Mouse (Mus musculus) kidney, embryonic 15.5 days (tissue): ENCODE results near the gene Tet3. TPM values are rescaled to one million over a fixed set of nuclear protein-coding genes. Genes with fewer than 3 reads are reported as not detected.

Experiments used
- ATAC-seq: fragments of 200-750 bp; cut with Nextera tagmentation; replicated peaks from 2 replicates; pipeline ENCODE4 v1.8.0; 2017; ENCODE audit warnings: moderate TSS enrichment; ENCODE audit not compliant: low FRiP score
- H3K27ac ChIP-seq: fragments of 300-500 bp; sonication (generic); 2 replicates; pipeline ENCODE4 v1.5.1; 2015; ENCODE audit warnings: mild to moderate bottlenecking, inconsistent platforms
- H3K27me3 ChIP-seq: fragments of 300-500 bp; sonication (generic); 2 replicates; pipeline ENCODE4 v1.6.1; 2015; ENCODE audit warnings: inconsistent platforms
- H3K36me3 ChIP-seq: fragments of 300-500 bp; sonication (generic); 2 replicates; pipeline ENCODE4 v1.6.1; 2015; ENCODE audit warnings: inconsistent platforms
- H3K4me1 ChIP-seq: fragments of 300-500 bp; sonication (generic); 2 replicates; pipeline ENCODE4 v1.6.1; 2015; ENCODE audit warnings: inconsistent platforms
- H3K4me2 ChIP-seq: fragments of 300-500 bp; sonication (generic); 2 replicates; pipeline ENCODE4 v1.6.1; 2015; ENCODE audit warnings: moderate library complexity, mild to moderate bottlenecking, inconsistent platforms
- H3K4me3 ChIP-seq: fragments of 300-500 bp; sonication (generic); replicated peaks from 2 replicates; pipeline ENCODE4 v1.5.1; 2015; ENCODE audit warnings: mild to moderate bottlenecking, inconsistent platforms
- H3K9ac ChIP-seq: fragments of 300-500 bp; sonication (generic); 2 replicates; pipeline ENCODE4 v1.6.1; 2015; ENCODE audit warnings: mild to moderate bottlenecking, inconsistent platforms
- H3K9me3 ChIP-seq: fragments of 300-500 bp; sonication (generic); replicated peaks from 2 replicates; pipeline ENCODE4 v1.6.1; 2016; ENCODE audit warnings: inconsistent platforms
- WGBS: fragments of 180-500 bp; shearing (Covaris S2); methylation state at CpG from one replicate; pipeline ENCODE4 v1.1.7; 2015; ENCODE audit warnings: mixed read lengths; 5-methylcytosine and 5-hydroxymethylcytosine counted together
- microRNA-seq: library from miRNA; unstranded; fragments of <30 nt; microRNA quantifications from one replicate; pipeline ENCODE4, GENCODE M21; 2016
- polyA plus RNA-seq: library from polyadenylated mRNA; unstranded; fragments of >200 nt; fragmentation: Nextera tagmentation; extraction: Ambion mirVana; gene quantifications from 2 replicates; pipeline ENCODE4 v1.2.1, GENCODE M21; 2015

Tet3 gene
- polyA plus RNA-seq, 1 experiment from 2014 or later, result 51.4 TPM

- under 1% methylated on average over 63 of the region's 65 CpGs for WGBS
- Histone ChIP-seq H3K4me2 (peak within 1 kb of the TSS; percentile 68), H3K27ac (peak within 1 kb of the TSS; percentile 98), H3K36me3 (peaks cover 23% of the 10 kb centered on the region), H3K9ac (peak within 1 kb of the TSS; percentile 81), H3K4me1 (peaks cover 12% of the 10 kb centered on the region), H3K4me3 (peak within 1 kb of the TSS; percentile 86), H3K9me3 (no peaks in the 10 kb centered on the region), H3K27me3 (no peaks in the 10 kb centered on the region)
- ATAC-seq, result peak; percentile 99
Measured at GRCm38 (mm10) chr6:83325525-83326393, 133.1 kb downstream of the Tet3 start, which contains the start of the genes Mthfd2 and Mob1a. Mthfd2 (minus strand) TSS chr6:83325908. Mob1a (plus strand) TSS chr6:83326016.

GRCm38 (mm10) chr6:83323652-83324419 lies 135.0 kb downstream of the Tet3 start:
- H3K9ac ChIP-seq, result no peak overlapping the region
- peaks cover 4% of the 10 kb centered on the region; the same call in 1 of the 2 replicates for H3K36me3 ChIP-seq
- ATAC-seq, result no peak
- no peaks in the 10 kb centered on the region for H3K9me3 ChIP-seq
- no peaks in the 10 kb centered on the region for H3K27me3 ChIP-seq
- no peak overlapping the region for H3K4me3 ChIP-seq
- no peak overlapping the region for H3K27ac ChIP-seq
- H3K4me2 ChIP-seq, result no peak overlapping the region
- H3K4me1 ChIP-seq, result peaks cover 12% of the 10 kb centered on the region
- WGBS, result 69% methylated on average over 8 of the region's 8 CpGs

- Histone ChIP-seq H3K9ac (no peak overlapping the region), H3K27ac (no peak overlapping the region), H3K4me1 (peaks cover 12% of the 10 kb centered on the region), H3K4me3 (no peak overlapping the region), H3K27me3 (no peaks in the 10 kb centered on the region), H3K36me3 (no peaks in the 10 kb centered on the region), H3K4me2 (no peak overlapping the region), H3K9me3 (no peaks in the 10 kb centered on the region)
- WGBS, result 75% methylated on average over 2 of the region's 2 CpGs
- no peak for ATAC-seq
Measured at GRCm38 (mm10) chr6:83322794-83323193, 136.1 kb downstream of the Tet3 start.

- Histone ChIP-seq H3K4me2 (no peak overlapping the region), H3K27me3 (no peaks in the 10 kb centered on the region), H3K4me3 (no peak overlapping the region), H3K27ac (no peak overlapping the region), H3K9ac (no peak overlapping the region), H3K36me3 (no peaks in the 10 kb centered on the region), H3K4me1 (peaks cover 9% of the 10 kb centered on the region), H3K9me3 (no peaks in the 10 kb centered on the region)
- ATAC-seq, result no peak
- 53% methylated on average over 1 of the region's 1 CpGs for WGBS
Measured at GRCm38 (mm10) chr6:83321927-83322326, 137.0 kb downstream of the Tet3 start.

- H3K27ac ChIP-seq, result peak overlapping the region; percentile 71
- ATAC-seq, result peak; percentile 98
- H3K4me1 ChIP-seq, result peaks cover 19% of the 10 kb centered on the region
- H3K9ac ChIP-seq, result peak overlapping the region; percentile 79
- WGBS, result under 1% methylated on average over 52 of the region's 52 CpGs
- peak overlapping the region; percentile 96 for H3K4me2 ChIP-seq
- H3K4me3 ChIP-seq, result peak overlapping the region; percentile 99
- no peaks in the 10 kb centered on the region for H3K27me3 ChIP-seq
- H3K36me3 ChIP-seq, result peaks cover 10% of the 10 kb centered on the region
- H3K9me3 ChIP-seq, result no peaks in the 10 kb centered on the region
Measured at GRCm38 (mm10) chr6:83317108-83317741, 141.7 kb downstream of the Tet3 start.

GRCm38 (mm10) chr6:83316022-83316421 lies 142.9 kb downstream of the Tet3 start:
- Histone ChIP-seq H3K4me3 (peak overlapping the region; percentile 99), H3K27me3 (no peaks in the 10 kb centered on the region), H3K4me1 (peaks cover 19% of the 10 kb centered on the region), H3K9ac (no peak overlapping the region), H3K4me2 (peak overlapping the region; percentile 96), H3K36me3 (peaks cover 21% of the 10 kb centered on the region), H3K27ac (peak overlapping the region; percentile 52), H3K9me3 (no peaks in the 10 kb centered on the region)
- 3% methylated on average over 10 of the region's 10 CpGs for WGBS
- peak; percentile 30; the same call in 1 of the 2 replicates for ATAC-seq

- ATAC-seq, result no peak
- H3K27ac ChIP-seq, result no peak overlapping the region
- no peaks in the 10 kb centered on the region for H3K9me3 ChIP-seq
- H3K4me1 ChIP-seq, result peaks cover 19% of the 10 kb centered on the region
- no peak overlapping the region for H3K9ac ChIP-seq
- H3K27me3 ChIP-seq, result no peaks in the 10 kb centered on the region
- no peak overlapping the region for H3K4me3 ChIP-seq
- H3K4me2 ChIP-seq, result peak overlapping the region; percentile 96; the same call in 1 of the 2 replicates
- H3K36me3 ChIP-seq, result peaks cover 28% of the 10 kb centered on the region
Measured at GRCm38 (mm10) chr6:83315293-83315692, 143.6 kb downstream of the Tet3 start.

- WGBS, result 88% methylated on average over 8 of the region's 8 CpGs
- Histone ChIP-seq H3K27me3 (no peaks in the 10 kb centered on the region), H3K4me1 (peaks cover 23% of the 10 kb centered on the region), H3K4me3 (no peak overlapping the region), H3K4me2 (no peak overlapping the region), H3K9me3 (no peaks in the 10 kb centered on the region), H3K27ac (no peak overlapping the region), H3K36me3 (peaks cover 54% of the 10 kb centered on the region), H3K9ac (no peak overlapping the region)
- no peak for ATAC-seq
Measured at GRCm38 (mm10) chr6:83312514-83312913, 146.4 kb downstream of the Tet3 start.

Small RNA genes lying within 50 kb of the gene (microRNA-seq; reads per million reads assigned to microRNA genes)
- gene Mir6374, result not detected

Other genes starting within 250 kb of the Tet3 start
- 0.44 and 0.59 TPM in 2 replicates for gene Slc4a5, start 239.3 kb downstream of the Tet3 start, polyA plus RNA-seq
- gene Mthfd2, start 133.2 kb downstream of the Tet3 start, polyA plus RNA-seq, result 39.7 and 44.9 TPM in 2 replicates
- 69.6 and 70.6 TPM in 2 replicates for gene Mob1a, start 133.1 kb downstream of the Tet3 start, polyA plus RNA-seq
- 145 and 149 TPM in 2 replicates for gene Bola3, start 109.9 kb downstream of the Tet3 start, polyA plus RNA-seq
- gene Dguok, start 47.9 kb upstream of the Tet3 start, polyA plus RNA-seq, result 75.6 and 83.8 TPM in 2 replicates
- gene Actg2, start 77.2 kb upstream of the Tet3 start, polyA plus RNA-seq, result 25.1 and 130 TPM in 2 replicates
- gene Stambp, start 113.6 kb upstream of the Tet3 start, polyA plus RNA-seq, result 22.0 and 25.1 TPM in 2 replicates
- 0.18 TPM in 1 of 2 replicates, not detected in the other for gene Clec4f, start 197.1 kb upstream of the Tet3 start, polyA plus RNA-seq
- gene Cd207, start 218.8 kb upstream of the Tet3 start, polyA plus RNA-seq, result not detected in 2 replicates